Mouse (Mus musculus): ENCODE results near the gene Gm13697. TPM values are rescaled to one million over a fixed set of nuclear protein-coding genes. Genes with fewer than 3 reads are reported as not detected.

Gene Gm13697
- polyA plus RNA-seq, 1 experiment from 2014 or later = not detected

DNA sequence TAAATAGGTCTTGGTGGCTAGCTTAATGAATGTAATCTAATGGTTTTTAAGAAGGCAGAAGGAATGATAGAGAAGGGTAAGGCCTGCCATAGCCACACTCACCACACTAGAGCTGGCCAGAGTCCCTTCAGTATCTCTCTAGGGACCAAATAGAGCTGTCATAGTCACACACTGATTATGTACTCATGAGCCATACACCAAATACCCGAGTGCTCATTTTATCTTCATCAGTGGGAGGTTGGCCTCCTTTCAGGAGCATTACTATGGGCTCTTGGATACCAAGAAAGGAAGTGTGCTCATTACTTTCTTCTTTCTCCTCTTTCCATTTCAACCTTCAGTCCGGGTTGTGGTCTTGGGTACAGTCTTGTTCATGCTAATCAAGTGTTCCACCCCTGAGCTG lies 37.4 kb downstream of the Gm13697 start:
- no peaks in the 10 kb centered on the region for H3K27me3 ChIP-seq (ENCODE audit: control insufficient read depth, insufficient read depth, low read length)
- ATAC-seq (ENCODE audit: insufficient read depth, low FRiP score, low TSS enrichment) (no peak), DNase-seq (ENCODE audit: low spot score) (no peak)
- no peak overlapping the region for H3K9ac ChIP-seq (ENCODE audit: low read length)
- H3K4me1 ChIP-seq (ENCODE audit: control insufficient read depth, insufficient read depth, low read length) = no peaks in the 10 kb centered on the region
- no peaks in the 10 kb centered on the region for H3K36me3 ChIP-seq (ENCODE audit: control insufficient read depth, insufficient read depth, low read length)
- WGBS = 82% methylated on average over 2 of the region's 2 CpGs
- H3K27ac ChIP-seq (ENCODE audit: low read depth, low read length) = no peak overlapping the region
- H3K4me3 ChIP-seq (ENCODE audit: low read depth, low read length) = no peak overlapping the region
- no peaks in the 10 kb centered on the region for H3K9me3 ChIP-seq (ENCODE audit: control insufficient read depth, low read length)
- H3K4me2 ChIP-seq (ENCODE audit: low read depth) = no peak overlapping the region

DNA sequence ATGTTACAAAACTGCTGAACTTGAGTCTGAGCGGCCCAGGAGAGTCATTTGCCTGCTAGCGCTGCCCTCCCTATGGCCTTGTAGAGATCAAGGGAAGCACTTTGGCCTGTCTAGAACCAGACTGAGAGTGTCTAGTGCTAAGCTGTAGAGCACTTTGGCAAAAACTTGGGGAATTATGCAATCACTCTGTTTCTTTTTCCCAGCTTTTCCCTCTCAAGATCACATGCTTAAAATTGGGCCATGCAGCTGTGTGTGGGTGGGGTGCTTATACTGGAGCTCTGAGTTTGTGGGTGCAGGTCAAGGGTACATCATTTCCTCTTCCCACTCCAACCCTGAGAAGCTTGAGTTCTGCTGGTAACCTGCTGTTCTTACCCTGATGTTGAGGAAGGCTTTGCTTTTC lies 38.4 kb downstream of the Gm13697 start:
- WGBS = 80% methylated on average over 2 of the region's 2 CpGs

DNA sequence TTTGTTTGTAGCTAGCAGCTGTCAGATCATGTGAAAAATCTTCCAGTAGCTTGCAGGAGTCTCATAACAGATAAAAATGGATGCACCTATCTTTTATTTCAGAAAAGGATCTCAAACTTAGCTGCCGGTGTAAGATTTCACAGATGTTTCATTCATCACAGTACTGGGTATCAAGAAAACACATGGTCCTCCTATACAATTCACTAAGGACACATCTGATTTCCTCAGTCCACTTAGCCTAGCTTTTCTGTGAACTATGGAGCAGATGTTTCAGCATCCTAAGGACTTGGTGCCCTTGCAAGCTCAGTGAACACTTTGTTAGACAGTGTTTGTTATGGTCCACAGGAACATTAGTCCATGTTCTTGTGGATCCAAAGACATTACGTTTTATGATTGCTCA lies 38.8 kb downstream of the Gm13697 start:
- H3K4me2 ChIP-seq (ENCODE audit: low read depth) = no peak overlapping the region
- no peaks in the 10 kb centered on the region for H3K4me1 ChIP-seq (ENCODE audit: control insufficient read depth, insufficient read depth, low read length)
- H3K9me3 ChIP-seq (ENCODE audit: control insufficient read depth, low read length) = no peaks in the 10 kb centered on the region
- no peak overlapping the region for H3K9ac ChIP-seq (ENCODE audit: low read length)
- ATAC-seq (ENCODE audit: insufficient read depth, low FRiP score, low TSS enrichment) (no peak), DNase-seq (ENCODE audit: low spot score) (no peak)
- H3K36me3 ChIP-seq (ENCODE audit: control insufficient read depth, insufficient read depth, low read length) = no peaks in the 10 kb centered on the region
- no peaks in the 10 kb centered on the region for H3K27me3 ChIP-seq (ENCODE audit: control insufficient read depth, insufficient read depth, low read length)
- WGBS = 74% methylated on average over 2 of the region's 2 CpGs
- H3K4me3 ChIP-seq (ENCODE audit: low read depth, low read length) = no peak overlapping the region
- no peak overlapping the region for H3K27ac ChIP-seq (ENCODE audit: low read depth, low read length)

More for the DNA sequence above, 38.4 kb downstream of the Gm13697 start:
- DNase-seq (ENCODE audit: low spot score) (no peak), ATAC-seq (ENCODE audit: insufficient read depth, low FRiP score, low TSS enrichment) (no peak)
- Histone ChIP-seq H3K9ac (ENCODE audit: low read length) (no peak overlapping the region), H3K36me3 (ENCODE audit: control insufficient read depth, insufficient read depth, low read length) (no peaks in the 10 kb centered on the region), H3K4me1 (ENCODE audit: control insufficient read depth, insufficient read depth, low read length) (no peaks in the 10 kb centered on the region), H3K4me3 (ENCODE audit: low read depth, low read length) (no peak overlapping the region), H3K27me3 (ENCODE audit: control insufficient read depth, insufficient read depth, low read length) (no peaks in the 10 kb centered on the region), H3K27ac (ENCODE audit: low read depth, low read length) (no peak overlapping the region), H3K9me3 (ENCODE audit: control insufficient read depth, low read length) (no peaks in the 10 kb centered on the region), H3K4me2 (ENCODE audit: low read depth) (no peak overlapping the region)

DNA sequence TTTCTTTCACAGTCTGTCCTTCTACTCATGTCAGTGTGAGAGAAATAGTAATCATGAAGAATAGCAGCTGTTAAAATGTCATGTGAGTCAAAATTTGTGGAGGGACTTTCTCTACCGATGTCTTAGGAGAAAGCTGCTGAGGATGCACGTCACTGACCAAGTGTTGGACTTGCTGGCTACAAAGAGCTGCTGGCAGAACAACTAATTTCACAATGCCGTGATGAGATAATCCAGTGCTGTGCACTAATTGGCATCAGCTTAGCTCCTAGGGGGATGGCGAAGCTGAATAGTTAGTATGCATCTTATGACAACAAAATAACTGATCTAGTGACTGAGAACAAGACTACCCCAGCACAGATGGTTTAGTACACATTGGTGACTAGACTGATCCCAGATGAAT lies 40.7 kb downstream of the Gm13697 start:
- Histone ChIP-seq H3K4me1 (ENCODE audit: control insufficient read depth, insufficient read depth, low read length) (no peaks in the 10 kb centered on the region), H3K4me2 (ENCODE audit: low read depth) (no peak overlapping the region), H3K27ac (ENCODE audit: low read depth, low read length) (no peak overlapping the region), H3K4me3 (ENCODE audit: low read depth, low read length) (no peak overlapping the region), H3K9me3 (ENCODE audit: control insufficient read depth, low read length) (no peaks in the 10 kb centered on the region), H3K36me3 (ENCODE audit: control insufficient read depth, insufficient read depth, low read length) (no peaks in the 10 kb centered on the region), H3K27me3 (ENCODE audit: control insufficient read depth, insufficient read depth, low read length) (no peaks in the 10 kb centered on the region), H3K9ac (ENCODE audit: low read length) (no peak overlapping the region)
- 84% methylated on average over 4 of the region's 4 CpGs for WGBS
- ATAC-seq (ENCODE audit: insufficient read depth, low FRiP score, low TSS enrichment) (no peak), DNase-seq (ENCODE audit: low spot score) (no peak)

DNA sequence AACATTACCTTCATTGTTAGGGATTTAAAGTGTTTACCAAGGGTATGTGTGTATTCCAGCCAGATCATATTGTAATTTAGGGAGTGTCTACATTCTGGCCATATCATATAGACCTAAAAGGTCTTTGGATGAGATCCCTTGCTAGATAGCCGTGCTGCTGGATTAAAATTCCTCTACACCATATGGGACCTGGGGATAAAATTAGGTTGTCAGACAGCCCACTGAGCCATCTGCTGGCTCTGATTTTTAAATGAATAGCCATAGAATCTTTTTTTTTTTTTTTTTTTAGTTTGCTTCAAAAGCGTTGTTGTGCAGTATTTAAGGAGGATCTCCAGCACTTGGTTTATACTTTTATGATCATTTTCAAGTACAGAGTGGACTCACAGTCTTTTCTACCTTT lies 48.0 kb downstream of the Gm13697 start:
- no peak overlapping the region for H3K27ac ChIP-seq (ENCODE audit: low read depth, low read length)
- DNase-seq (ENCODE audit: low spot score) (no peak), ATAC-seq (ENCODE audit: insufficient read depth, low FRiP score, low TSS enrichment) (no peak)
- no peak overlapping the region for H3K9ac ChIP-seq (ENCODE audit: low read length)
- H3K4me1 ChIP-seq (ENCODE audit: control insufficient read depth, insufficient read depth, low read length) = no peaks in the 10 kb centered on the region
- WGBS = 79% methylated on average over 2 of the region's 2 CpGs
- H3K4me3 ChIP-seq (ENCODE audit: low read depth, low read length) = no peak overlapping the region
- H3K36me3 ChIP-seq (ENCODE audit: control insufficient read depth, insufficient read depth, low read length) = no peaks in the 10 kb centered on the region
- H3K4me2 ChIP-seq (ENCODE audit: low read depth) = no peak overlapping the region
- H3K27me3 ChIP-seq (ENCODE audit: control insufficient read depth, insufficient read depth, low read length) = no peaks in the 10 kb centered on the region
- no peaks in the 10 kb centered on the region for H3K9me3 ChIP-seq (ENCODE audit: control insufficient read depth, low read length)

DNA sequence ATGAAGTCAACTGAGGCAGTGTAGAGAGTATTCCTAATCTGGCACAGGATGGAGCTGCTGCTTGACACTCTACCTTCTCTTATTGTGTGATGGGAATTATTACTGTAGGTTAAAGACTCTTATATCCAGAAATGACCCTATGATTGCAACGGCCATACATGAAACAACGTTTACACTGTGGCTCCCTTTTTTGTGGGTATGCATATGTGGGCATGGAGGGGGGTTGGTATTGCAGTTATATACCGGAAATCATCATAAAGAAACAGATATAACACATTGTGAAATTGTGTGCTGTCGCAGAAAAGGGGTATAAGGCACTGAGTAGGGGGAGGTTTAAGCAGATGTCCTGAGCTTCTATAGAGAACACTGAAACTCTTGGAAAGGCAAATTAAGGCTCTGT lies 51.5 kb downstream of the Gm13697 start:
- Histone ChIP-seq H3K27ac (ENCODE audit: low read depth, low read length) (no peak overlapping the region), H3K36me3 (ENCODE audit: control insufficient read depth, insufficient read depth, low read length) (no peaks in the 10 kb centered on the region), H3K4me3 (ENCODE audit: low read depth, low read length) (no peak overlapping the region), H3K9ac (ENCODE audit: low read length) (no peak overlapping the region), H3K9me3 (ENCODE audit: control insufficient read depth, low read length) (no peaks in the 10 kb centered on the region), H3K4me1 (ENCODE audit: control insufficient read depth, insufficient read depth, low read length) (no peaks in the 10 kb centered on the region), H3K27me3 (ENCODE audit: control insufficient read depth, insufficient read depth, low read length) (no peaks in the 10 kb centered on the region), H3K4me2 (ENCODE audit: low read depth) (no peak overlapping the region)
- no peak for ATAC-seq (ENCODE audit: insufficient read depth, low FRiP score, low TSS enrichment)
- no peak for DNase-seq (ENCODE audit: low spot score)
- WGBS = 87% methylated on average over 4 of the region's 4 CpGs

Other genes with a start within 250 kb of the Gm13697 start
- 64.0 and 73.0 TPM in 2 replicates for gene Fam171b, start 172.1 kb upstream of the Gm13697 start, polyA plus RNA-seq (2014; fragmentation: Nextera tagmentation; extraction: Ambion mirVana)
- not detected in 2 replicates for gene Zswim2, start 43.5 kb upstream of the Gm13697 start, polyA plus RNA-seq (2014; fragmentation: Nextera tagmentation; extraction: Ambion mirVana)
- not detected in 2 replicates for gene Gm13698, start 29.1 kb upstream of the Gm13697 start, polyA plus RNA-seq (2014; fragmentation: Nextera tagmentation; extraction: Ambion mirVana)
- not detected in 2 replicates for gene Gm13693, start 23.2 kb upstream of the Gm13697 start, polyA plus RNA-seq (2014; fragmentation: Nextera tagmentation; extraction: Ambion mirVana)
- not detected in 2 replicates for gene Gm13695, start 17.4 kb upstream of the Gm13697 start, polyA plus RNA-seq (2014; fragmentation: Nextera tagmentation; extraction: Ambion mirVana)
- gene Gm13696, start 11.6 kb upstream of the Gm13697 start, polyA plus RNA-seq (2014; fragmentation: Nextera tagmentation; extraction: Ambion mirVana) = not detected in 2 replicates
- not detected in 2 replicates for gene Gm13694, start 5.8 kb upstream of the Gm13697 start, polyA plus RNA-seq (2014; fragmentation: Nextera tagmentation; extraction: Ambion mirVana)
- gene Gm13691, start 5.8 kb downstream of the Gm13697 start, polyA plus RNA-seq (2014; fragmentation: Nextera tagmentation; extraction: Ambion mirVana) = not detected in 2 replicates

Data from neural tube, embryonic 11.5 days (tissue).